Mouse (Mus musculus) thymus, adult 2 months (tissue): Measurements from ENCODE around the gene Fcer2a.

ENCODE experiments used
- CTCF ChIP-seq: fragments of 200-500 bp; IDR thresholded peaks from 2 replicates; pipeline ENCODE4 v1.5.1; 2012; ENCODE audit warnings: mild to moderate bottlenecking, control low read depth, low read length, moderate library complexity, borderline replicate concordance; ENCODE audit not compliant: control insufficient read depth, poor library complexity, insufficient read depth; ENCODE audit errors: extremely low read depth
- POLR2A ChIP-seq: fragments of 200-500 bp; IDR thresholded peaks from 2 replicates; pipeline ENCODE4 v1.6.1; 2012; ENCODE audit warnings: mild to moderate bottlenecking, low read length, control low read depth, moderate library complexity; ENCODE audit not compliant: control insufficient read depth, poor library complexity, insufficient read depth; ENCODE audit errors: extremely low read depth

GRCm38 (mm10) chr8:3646824-3647531, 47.0 kb downstream of the Fcer2a start:
- TF ChIP-seq CTCF (no peak), POLR2A (no peak)
